Mouse (Mus musculus): ENCODE measurements around the gene Dhx9.
A peak's percentile ranks its signal among the peaks of the same experiment; 100 is the strongest.
"Not testable (repeated sequence)": the region's sequence is repeated elsewhere in the genome, so short reads cannot be mapped to it uniquely, and the experiment has no call there.

The Dhx9 gene

DNA sequence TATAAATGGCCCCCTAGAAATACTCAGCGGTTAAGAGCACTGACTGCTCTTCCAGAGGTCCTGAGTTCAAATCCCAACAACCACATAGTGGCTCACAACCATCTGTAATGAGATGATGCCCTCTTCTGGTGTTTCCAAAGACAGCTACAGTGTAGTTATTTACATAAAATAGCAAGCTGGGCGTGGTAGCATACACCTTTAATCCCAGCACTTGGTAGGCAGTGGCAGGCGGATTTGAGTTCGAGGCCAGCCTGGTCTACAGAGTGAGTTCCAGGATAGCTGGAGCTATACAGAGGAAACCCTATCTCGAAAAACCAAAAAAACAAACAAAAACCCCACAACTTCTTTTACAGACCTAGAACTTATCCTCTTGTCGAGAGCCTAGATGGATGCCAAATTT, 1.3 kb downstream of the Dhx9 start:
- not testable (repeated sequence) for DNase-seq (ENCODE audit: low spot score in 2 of 2)

DNA sequence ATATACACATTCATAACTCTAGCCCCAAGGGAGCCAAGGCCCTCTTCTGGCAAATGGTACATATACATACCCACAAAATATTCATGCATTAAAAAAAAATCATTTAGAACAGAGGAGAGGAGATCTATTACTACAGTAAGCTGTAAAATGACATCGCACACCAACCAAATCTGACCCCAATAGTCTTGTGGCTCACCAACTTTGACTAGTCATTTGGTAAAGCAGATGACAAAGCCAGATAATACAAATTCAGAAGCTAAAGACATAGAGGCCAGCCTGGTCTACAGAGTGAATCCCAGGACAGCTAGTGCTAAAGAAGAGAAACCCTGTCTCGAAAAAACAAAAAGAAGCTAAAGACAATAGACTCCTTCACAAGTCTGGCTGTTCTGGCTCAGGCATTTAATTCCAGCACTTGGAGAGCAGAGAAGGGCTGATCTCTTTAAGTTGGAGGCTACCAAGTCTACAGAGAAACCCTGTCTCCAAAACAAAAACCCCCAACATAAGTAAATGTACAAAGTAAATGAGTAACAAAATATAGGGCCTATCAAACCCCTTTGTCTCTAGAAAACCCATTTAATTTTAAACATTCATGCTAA, 2.2 kb downstream of the Dhx9 start:
- DNase-seq (ENCODE audit: low spot score in 2 of 2) = no peak

DNA sequence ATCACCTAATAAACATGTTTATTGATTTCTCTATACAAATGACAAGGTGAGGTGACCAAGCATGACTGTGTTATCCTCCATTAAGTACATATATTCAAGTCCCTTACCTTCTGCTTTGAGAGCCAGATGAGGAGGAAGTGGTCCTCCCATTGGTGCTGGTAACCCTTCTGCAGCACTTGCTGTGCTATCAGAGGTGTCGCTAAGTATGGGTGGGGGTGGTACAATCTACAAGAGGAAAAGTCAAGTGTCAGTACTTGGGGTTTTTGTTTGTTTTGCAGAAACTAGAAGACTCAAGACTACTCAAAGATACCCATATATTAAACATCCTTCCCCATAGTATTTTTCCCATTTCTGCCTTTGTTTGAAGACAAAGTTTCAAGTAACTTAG, 6.4 kb downstream of the Dhx9 start:
- DNase-seq (ENCODE audit: low spot score in 2 of 2) = no peak

DNA sequence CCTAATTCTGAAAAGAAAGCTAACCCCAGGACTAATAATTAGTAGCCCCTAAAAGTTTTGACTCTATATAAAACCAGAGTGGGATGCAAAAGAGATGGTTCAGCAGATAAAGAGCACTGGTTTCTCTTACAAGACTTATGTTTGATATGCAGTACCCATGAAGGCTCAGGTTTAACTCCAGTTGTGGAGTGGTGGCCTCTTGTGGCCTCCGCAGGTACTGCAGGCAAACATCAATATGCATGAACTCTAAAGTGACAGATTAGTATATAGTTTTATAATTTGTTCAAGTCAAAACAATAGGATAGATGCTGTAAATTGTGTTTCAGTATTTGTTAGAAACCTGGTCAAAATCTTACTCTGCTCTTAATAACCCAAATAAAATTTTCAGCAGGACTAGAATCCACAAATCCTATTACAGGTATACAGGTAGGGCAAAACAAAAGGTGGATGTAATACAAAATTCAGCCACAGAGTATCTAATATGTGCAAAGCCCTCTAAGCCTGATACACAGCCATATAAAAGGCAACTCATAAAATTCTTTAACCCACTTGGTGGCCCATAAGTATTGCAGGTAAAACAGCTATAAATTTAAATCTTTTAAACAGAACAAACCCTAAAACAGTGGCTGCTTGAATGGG, 7.0 kb downstream of the Dhx9 start:
- DNase-seq (ENCODE audit: low spot score in 2 of 2) = no peak

DNA sequence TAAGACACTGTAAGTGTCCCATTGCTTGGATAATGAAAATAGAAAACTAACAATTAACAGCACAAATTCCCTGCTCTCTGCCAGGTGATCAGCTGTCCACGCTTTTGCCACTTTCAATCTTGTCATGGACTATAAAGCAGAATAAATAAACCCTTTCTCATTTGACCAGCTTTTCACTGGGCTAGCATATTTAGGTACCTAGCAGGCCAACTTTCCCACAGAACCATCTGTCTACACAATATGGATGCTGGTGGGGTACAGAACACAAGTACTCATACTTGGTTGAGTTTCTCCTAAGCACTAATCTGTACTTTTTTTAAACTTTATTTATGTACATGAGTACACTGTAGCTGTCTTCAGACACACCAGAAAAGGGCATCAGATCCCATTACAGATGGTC, 8.2 kb downstream of the Dhx9 start:
- no peak for DNase-seq (ENCODE audit: low spot score in 2 of 2)

DNA sequence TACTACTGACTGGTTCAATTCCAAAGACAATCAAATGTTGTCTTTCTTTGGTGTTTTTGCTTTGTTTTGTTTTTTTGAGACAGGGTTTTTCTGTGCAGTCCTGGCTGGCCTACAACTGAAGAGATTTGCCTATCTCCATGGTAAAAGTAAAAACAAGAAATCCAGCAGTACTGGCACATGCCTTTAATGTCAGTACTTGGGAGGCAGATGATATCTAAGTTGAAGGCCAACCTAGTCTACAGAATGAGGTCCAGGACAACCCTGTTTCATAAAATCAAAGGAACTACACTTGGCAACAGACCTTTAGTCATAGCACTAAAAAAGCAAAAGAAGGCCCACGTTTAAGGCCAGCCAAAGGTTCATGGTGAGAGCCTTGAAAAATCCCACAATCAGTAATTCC, 25.7 kb downstream of the Dhx9 start:
- DNase-seq (ENCODE audit: low spot score in 2 of 2) = no peak

DNA sequence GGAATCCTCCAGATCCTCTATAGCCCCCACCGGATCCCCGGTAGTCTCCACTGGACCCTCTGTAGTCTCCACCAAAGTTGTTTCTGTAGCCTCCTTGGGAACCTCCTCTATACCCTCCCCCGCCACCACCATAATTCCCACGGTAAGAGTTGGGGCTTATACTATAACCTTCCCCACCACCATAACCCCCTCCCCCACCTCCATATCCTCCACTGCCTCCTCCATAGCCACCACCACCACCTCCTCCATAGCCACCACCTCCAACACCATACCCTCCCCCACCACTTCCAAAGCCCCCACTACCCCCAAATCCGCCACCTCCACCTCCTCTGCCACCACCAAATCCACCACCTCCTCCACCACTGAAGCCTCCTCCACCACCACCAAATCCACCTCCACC, 31.3 kb downstream of the Dhx9 start:
- no peak for DNase-seq (ENCODE audit: low spot score in 2 of 2)

DNA sequence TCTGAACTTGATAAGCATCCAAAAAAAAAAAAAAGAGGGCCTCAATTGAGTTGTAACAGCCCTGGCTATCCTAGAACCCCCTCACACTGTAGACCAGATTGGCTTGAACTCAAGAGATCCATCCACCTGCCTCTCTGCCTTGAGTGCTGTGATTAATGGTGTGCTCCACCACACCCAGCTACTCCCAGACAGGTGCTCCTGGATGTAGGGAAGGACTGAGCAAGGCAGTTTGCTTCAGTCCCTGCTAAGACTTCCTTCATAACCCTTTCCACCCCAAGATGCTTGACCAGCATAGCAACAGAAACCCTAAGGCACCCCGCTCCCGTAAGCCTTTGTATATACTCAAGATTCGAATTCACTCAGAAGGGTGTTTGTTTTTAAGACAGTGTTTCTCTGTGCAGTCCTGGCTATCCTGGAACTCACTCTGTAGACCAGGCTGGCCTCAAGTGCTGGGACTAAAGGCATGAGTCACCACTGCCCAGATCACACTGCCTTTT, 34.3 kb downstream of the Dhx9 start:
- no peak for DNase-seq (ENCODE audit: low spot score in 2 of 2)

DNA sequence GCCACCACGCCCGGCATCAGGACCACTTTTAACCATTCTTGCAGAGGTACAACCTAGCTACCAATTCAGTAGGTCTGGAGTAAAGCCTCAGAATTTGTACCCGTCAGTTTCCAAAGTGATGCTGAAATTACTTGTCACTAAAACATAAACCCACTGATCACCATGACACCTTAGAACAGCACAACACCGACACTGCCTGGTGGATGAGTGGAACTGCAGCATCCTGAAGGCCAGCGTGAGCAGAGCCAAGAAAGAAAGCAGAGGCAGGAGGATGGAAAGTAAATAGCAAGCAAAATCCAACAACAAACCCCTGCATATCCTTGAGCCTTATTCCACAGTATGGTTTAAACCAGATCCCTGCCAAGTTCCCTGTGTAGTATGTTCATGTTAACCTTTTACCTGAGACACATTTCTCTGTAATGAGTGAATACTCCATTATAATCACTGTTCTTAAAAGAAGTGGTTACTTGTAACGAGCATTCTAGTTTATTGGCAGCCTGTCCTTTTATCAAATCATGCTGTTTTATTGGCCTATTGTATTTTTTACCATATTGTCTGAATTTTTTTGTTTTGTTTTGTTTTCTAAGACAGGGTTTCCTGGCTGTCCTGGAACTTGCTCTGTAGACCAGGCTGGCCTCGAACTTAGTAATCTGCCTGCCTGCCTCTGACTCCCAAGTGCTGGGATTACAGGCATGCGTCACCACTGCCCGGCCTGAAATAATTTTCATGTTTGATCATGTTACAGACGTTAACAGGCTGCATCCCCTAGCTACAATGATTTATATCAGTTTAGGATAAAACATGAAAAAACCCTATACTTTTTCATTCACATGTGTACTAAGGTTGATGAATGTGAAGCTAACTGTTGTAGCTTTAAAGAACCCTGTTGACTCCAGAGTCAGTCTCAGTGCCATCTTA, 36.0 kb downstream of the Dhx9 start:
- no peak for DNase-seq (ENCODE audit: low spot score in 2 of 2)

DNA sequence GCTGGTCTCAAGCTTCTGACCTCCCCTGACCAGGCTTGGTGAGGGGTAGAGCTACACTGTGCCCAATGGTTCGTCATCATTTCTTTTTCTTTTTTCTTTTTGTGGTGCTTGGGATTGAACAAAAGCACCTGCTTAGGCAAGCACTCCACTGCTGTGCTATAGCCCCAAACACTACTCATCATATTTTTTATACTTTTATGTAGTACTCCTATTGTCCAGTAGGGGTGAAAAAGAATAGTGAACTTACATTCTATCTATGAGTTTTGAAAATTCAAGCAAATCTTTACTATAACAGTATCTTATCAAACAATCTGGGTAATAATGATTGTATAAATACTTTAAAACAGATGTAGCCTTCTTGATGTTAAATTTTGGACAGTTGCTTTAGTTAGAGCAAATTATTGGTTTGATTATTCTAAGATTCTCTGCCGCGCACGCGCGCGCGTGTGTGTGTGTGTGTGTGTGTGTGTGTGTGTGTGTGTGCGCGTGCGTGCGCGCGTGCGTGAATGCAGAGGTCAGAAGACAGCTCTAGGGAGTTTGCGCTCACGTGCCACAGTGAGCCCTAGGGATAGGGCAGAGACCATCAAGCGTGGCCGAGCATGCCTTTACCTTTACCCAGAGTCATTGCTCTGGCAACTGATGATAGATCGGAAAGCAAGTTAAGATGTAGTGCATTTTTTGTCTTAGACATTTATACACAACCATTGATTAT, 41.2 kb downstream of the Dhx9 start:
- DNase-seq (ENCODE audit: low spot score in 2 of 2) = no peak

DNA sequence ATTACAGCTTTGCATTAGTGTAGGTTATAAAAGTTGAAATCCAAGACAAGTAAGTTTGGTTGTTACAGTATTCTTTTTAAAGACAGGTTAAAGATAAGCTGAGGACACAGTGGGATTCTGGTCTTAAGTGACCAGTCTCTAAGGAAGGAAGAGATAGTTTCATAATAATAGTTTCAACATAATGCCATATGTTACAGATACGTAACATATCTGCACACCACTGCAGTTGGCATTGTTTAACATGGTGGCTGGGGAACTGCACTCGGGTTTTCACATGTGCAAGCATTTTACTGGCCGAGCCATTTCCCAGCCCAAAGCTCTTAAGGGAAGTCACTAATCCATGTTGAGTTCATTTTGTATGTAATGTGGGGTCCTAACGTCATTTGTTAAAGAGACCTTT, 43.8 kb downstream of the Dhx9 start:
- DNase-seq (ENCODE audit: low spot score in 2 of 2) = no peak

DNA sequence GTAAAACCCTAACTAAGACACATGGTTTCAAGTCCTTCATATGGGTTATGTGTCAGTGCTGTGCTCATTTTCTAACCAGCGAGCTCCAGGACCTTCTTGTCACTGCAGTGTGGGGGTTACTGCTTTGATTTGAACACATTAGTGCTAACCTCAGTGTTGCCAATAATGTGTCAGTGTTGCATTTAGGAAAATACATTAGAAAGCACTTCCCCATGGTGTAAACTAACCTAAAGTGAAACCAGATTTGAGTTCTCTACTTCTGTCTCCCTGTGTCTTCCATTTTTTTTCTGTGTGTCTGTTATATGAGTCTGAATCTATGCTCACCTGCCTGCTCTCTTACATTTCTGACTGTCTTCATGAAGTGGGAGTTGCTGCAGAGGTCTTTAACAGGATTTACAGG, 44.4 kb downstream of the Dhx9 start:
- DNase-seq (ENCODE audit: low spot score in 2 of 2) = no peak

DNA sequence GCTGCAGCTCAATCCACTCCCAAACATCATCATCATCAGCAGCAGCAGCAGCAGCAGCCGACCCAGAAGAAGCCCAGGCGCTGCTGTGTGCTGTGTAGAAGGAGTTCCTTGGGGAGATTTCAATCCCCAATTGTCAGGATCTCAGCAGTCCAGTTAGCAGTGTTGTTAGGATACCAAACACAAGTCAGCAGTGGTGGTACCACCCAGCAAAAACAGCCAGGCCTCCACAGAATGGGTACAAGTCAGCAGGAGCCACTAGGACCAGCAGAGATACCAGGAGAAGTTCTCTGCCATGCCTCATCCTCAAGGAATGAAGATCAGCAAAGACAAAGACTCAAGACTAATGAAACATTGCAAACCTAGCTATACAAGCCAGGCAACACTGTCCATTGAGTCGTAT, 45.8 kb downstream of the Dhx9 start:
- no peak for DNase-seq (ENCODE audit: low spot score in 2 of 2)

DNA sequence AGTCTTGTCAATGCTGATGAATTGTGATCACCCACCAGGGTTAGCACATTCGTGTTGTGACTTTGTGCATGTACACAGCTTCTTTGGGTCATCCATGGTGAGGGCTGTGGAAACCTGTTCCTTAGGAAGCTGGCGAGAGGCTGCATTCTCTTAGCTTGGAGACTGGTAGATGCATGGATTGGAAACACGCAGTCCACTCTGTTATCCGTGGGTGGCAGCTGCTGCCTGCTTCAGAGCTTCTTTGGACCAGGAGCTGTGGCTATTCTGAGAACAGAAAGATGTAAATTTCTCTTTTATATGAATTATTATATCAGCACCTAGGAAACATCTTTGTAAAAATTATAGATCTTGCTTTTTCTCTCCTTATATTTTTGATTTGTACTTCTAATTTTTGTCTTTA, 46.7 kb downstream of the Dhx9 start:
- DNase-seq (ENCODE audit: low spot score in 2 of 2) = no peak

DNA sequence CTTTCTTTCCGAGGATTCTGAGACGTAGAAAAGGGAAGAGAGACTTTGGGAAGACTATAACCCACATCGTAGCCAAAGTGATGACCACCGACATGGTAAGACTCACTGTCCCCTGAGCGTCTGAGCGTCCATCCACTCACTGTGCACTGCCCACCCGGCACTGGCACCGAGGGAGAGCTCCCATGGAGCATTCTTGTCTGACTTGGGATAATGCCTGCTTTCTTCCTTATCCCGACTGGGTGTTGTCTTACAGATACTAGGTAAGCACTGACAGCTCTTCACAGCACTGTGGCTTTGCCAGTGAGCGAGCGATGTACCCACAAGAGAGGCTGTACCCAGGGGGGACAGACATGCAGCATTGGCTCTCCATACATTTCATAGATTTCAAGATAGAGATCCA, 49.9 kb downstream of the Dhx9 start:
- DNase-seq (ENCODE audit: low spot score in 2 of 2) = no peak

DNA sequence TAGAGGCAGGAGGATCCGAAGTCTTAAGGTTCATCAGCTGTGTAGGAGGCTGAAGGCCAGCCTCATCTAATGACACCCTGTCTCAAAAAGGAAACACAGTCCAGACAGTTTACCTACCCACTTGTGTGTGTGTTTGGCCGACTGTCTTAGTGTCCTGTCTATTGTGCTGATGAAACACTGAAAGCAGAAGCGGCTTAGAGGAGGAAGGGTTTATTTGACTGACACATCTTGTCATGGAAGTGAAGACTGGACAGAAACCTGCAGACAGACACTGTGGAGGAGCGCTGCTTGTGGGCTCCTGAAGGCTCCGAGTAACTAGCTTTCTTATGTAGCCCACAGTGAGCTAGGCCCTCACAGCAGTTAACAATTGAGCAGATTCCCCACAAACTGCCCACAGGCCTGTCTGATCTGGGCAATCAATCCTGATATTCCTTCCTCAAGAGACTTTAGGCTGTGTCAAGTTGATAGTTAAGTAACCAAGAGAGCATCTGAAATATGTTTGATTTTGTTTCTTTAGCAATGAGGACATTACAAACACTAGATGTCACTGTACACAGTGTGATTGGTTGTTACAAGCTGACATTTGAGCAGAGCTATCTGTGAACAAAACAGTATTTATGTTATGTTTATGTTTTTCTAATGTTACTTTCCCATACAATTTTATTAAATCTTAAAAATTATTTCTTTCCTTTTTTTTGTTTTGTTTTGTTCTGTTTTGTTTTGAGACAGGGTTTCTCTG, 53.4 kb downstream of the Dhx9 start:
- DNase-seq (ENCODE audit: low spot score in 2 of 2) = no peak

DNA sequence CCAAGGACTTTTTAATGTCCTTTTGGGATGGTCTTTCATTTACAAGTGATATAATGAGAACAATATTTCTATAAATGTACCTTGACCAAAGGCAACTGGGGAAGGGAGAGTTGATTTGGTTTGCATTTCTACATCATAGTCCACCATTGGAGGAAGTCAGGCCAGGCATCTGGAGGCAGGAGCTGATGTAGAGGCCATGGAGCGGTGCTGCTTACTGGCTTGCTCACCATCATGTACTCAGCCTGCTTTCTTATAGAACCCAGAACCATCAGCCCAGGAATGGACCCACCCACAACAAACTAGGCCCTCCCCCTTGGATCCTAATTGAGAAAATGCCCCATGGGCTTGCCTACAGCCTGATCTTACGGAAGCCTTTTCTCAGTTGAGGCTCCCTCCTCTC, 55.1 kb downstream of the Dhx9 start:
- DNase-seq (ENCODE audit: low spot score in 2 of 2) = no peak

DNA sequence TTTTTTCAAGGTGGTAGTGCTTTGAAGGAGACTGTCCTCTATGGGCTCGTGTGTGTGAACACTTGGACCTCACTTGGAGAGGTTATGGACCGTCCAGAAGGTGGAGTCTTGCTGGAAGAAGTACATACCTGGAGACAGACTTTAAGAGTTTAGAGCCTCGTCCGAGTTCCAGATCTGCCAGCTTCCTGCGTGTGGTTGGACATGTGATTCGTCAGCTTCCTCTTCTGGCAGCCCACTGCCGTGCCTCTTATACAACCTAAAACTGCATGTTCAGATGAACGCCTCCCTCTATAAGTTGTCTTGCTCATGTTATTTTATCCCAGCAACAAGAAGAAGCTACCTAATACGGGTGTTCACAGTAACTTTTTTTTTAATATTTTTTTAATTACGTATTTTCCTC, 55.8 kb downstream of the Dhx9 start:
- DNase-seq (ENCODE audit: low spot score in 2 of 2) = no peak

DNA sequence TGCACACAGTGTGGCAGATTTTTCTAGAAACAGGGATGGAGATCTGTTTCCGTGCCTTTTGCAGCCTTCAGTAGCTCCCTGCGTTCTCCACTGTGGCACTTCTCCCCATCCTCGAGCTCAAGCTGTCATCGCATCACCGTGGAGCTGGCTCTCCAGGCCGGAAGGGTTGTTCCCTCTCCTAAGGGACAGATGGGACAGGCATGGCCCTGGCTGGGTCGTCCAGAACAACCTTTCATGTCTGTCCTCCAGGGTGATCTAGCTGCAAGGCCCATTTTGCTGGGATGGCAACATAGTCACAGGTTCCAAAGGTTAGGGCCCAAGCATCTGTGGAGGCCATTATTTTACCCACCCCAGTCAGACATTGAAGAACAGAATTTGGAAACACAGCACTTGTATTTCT, 56.3 kb downstream of the Dhx9 start:
- DNase-seq (ENCODE audit: low spot score in 2 of 2) = no peak

DNA sequence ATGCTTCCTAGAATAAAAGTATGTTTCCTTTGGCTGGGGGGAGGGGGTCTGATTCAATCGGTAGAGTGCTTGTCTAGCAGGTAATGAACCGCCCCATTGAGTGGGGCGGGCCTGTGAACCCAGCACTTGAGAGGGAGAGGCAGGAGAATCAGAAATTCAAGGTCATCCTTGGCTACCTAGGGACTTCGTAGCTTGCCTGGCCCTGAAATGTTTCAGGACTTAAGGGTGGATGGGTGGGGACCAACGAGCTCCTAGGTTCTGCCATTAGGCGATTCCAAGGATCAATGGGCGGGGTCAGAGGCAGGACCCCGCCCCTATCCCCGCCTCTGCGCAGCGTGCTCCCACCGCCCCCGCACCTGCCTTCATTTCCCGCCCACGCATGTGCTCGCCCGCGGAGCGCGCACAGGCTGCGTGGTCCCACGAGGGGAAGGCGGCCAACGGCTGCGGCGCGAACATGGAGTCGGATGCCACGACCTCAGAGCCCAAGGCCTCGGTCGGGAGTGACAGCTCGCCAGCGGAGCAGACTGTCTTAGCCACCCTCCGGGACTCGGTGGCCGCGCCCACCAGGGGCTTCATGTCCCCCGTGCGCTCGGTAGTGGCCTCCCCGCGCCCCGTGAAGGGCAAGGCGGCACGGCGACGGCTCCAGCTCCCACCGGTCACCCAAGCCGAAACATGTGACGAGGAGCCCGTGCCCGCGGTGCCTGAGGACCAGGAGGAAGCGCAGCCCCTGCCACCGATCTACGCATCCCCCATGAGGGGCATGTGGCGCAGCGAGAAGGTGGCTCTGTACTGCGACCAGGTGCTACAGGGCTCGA, 62.5 kb downstream of the Dhx9 start, which contains the start of gene Shcbp1l:
TSS of gene Shcbp1l (plus strand) at position 393 of the 815 bp plus-strand sequence.
- peak; percentile 15 to 24 for DNase-seq (ENCODE audit: low spot score in 2 of 2)

DNA sequence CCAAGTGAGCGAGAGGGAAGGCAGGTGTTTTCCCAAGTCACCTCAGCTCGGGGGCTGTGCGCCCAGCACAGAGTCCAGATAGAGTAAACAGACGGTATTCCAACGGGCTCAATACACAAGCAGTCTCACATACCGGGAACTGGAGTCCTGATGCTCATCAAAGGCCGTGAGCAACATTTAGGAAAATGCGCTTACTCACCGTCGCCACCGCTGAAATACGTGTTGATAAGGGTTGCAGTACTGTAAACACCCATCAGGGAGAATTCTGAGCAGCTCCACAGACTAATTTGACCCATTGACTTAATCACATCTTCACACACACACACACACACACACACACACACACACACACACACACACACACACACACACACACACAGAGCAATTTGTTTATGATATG, 63.2 kb downstream of the Dhx9 start:
- no peak for DNase-seq (ENCODE audit: low spot score in 2 of 2)
